Mouse (Mus musculus) lung, adult 2 months (tissue): ENCODE results near the gene Atp5g2.

ENCODE experiments used
- CTCF ChIP-seq: fragments of 200-500 bp; IDR thresholded peaks from 2 replicates; pipeline ENCODE4 v1.5.1; 2011; ENCODE audit warnings: mild to moderate bottlenecking, low read length, control low read depth; ENCODE audit not compliant: insufficient read depth
- POLR2A ChIP-seq: fragments of 200-500 bp; IDR thresholded peaks from 2 replicates; pipeline ENCODE4 v1.6.1; 2011; ENCODE audit warnings: low read depth, mild to moderate bottlenecking, control low read depth, low read length, borderline replicate concordance; ENCODE audit errors: extremely low read depth

DNA sequence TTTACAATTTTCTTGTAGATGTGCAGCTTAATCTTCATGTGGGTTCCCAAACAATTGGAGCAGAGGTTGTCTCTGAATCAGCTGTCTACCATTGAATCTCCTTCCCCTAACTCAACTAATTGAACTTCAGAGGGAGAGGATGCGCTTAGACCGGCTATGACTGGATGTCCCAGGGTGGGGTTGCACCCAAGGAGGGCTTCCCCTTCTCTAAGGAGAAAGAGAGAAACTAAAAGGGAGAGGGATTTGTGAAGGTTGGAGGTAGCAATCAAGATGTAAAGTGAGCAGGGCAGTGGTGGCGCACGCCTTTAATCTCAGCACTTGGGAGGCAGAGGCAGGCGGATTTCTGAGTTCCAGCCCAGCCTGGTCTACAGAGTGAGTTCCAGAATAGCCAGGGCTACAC, 52.7 kb downstream of the Atp5g2 start:
- no peak for TF ChIP-seq CTCF
- TF ChIP-seq POLR2A = no peak
